Mouse (Mus musculus) right cerebral cortex, postnatal 25 days (tissue): ENCODE data around the gene Traf7.
A peak's percentile ranks its signal among the peaks of the same experiment; 100 is the strongest.

Experiments used
- DNase-seq: peaks from one replicate; pipeline ENCODE4 v3.0.0; 2022

Gene Traf7

DNA sequence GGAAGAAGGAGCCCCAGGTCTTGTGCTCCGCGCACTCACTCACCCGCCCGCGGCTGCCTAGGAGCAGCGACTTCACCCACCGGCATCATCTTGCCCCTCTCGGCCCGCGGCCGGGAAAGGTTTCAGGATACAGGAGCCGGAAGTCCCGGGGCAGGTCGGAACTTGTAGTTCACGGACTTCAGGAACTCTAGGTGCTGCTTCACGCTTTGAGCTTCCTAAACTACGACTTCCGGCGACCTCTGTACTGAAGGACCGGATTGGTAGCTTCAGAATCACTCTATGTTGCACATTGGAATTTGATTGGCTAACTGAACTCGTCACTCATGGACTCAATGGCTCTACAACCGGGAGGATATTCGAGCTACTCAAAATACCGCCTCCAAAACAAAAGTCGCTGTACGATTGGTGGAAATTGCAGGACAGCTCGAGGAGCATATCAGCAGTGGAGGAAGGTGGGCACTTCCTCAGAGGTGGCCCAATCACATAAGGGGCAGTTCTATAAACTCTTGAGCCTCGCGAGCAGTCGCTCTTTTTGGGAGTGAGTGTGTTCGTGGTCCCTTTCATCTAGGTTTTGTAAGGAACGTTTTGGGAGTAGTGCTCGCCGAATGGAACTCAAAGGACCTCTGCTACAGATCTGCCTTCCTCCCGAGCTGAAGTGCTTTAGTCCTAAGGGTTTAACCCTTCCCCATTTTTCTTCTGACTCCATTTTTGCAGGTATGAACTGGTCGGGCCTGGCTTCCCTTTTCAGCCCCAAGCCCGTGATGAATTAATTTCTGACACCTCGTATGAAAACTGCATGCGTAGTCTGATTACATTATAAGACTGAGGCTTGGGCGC is at the start of gene Traf7:
Gene Traf7, minus strand, starts transcription at position 216 of the 837 bp plus-strand sequence.
- peak; percentile 90 for DNase-seq

DNA sequence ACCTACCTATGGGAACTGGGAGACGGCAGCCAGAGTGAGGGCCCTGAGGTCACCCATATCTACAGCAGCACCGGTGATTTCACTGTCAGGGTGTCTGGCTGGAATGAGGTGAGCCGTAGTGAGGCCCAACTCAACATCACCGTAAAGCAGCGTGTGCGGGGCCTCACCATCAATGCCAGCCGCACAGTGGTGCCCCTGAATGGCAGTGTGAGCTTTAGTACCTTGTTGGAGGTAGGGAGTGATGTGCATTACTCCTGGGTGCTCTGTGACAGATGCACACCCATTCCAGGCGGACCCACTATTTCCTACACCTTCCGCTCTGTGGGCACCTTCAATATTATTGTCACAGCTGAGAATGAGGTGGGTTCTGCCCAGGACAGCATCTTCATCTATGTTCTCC is 46.1 kb upstream of the Traf7 start:
- no peak for DNase-seq

DNA sequence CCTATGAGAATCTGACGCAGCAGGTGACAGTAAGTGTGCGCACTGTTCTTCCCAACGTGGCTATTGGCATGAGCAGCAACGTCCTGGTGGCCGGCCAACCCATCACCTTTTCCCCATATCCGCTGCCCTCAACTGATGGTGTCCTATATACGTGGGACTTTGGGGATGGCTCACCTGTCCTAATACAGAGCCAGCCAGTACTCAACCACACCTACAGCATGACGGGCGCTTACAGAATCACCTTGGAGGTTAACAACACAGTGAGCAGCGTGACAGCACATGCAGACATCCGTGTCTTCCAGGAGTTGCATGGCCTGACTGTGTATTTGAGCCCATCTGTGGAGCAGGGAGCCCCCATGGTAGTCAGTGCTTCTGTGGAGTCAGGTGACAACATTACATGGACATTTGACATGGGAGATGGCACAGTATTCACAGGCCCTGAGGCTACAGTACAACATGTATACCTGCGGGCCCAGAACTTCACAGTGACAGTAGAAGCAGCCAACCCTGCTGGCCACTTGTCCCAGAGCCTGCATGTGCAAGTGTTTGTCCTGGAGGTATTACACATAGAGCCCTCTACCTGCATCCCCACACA is 45.0 kb upstream of the Traf7 start:
- no peak for DNase-seq

DNA sequence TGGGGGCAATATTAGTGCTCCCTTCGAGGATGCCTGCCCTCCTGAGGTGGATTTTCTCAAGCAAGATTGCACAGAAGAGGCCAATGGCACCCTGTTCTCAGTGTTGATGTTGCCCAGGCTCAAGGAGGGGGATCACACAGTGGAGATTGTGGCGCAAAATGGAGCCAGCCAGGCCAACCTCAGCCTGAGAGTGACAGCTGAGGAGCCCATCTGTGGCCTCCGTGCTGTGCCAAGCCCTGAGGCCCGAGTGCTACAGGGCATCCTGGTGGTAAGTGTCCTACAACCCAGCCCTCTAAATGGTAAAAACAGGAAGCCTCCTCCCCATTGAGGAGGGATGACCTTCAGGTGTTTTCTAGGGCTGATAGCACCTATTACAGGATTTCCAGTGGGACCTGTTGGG is 42.1 kb upstream of the Traf7 start:
- DNase-seq, result no peak

- DNase-seq, result no peak
These were observed 39.5 kb upstream of the Traf7 start for GRCm38 (mm10) chr17:24567034-24567779.

GRCm38 (mm10) chr17:24565792-24566191 is 38.1 kb upstream of the Traf7 start:
- no peak for DNase-seq

GRCm38 (mm10) chr17:24565092-24565491 is 37.4 kb upstream of the Traf7 start:
- DNase-seq, result no peak

DNA sequence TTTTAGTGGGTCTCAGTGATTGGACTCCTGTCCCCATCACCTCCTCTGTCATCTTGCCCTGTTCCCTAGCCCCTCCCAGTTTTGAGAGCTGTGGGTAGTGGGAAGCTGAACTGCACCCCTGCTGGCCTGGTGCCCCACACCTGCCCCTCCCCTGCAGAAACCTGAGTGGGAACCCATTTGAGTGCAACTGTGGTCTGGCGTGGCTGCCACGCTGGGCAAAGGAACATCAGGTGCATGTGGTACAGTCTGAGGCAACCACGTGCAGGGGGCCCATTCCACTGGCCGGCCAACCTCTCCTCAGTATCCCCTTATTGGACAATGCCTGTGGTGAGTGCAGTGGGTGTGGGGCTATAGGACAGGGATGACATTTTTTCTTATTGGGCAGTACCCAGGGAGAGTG is 36.7 kb upstream of the Traf7 start:
- DNase-seq, result no peak

- DNase-seq, result no peak
These were observed 35.9 kb upstream of the Traf7 start for GRCm38 (mm10) chr17:24563638-24564037.

GRCm38 (mm10) chr17:24561592-24561991 is 33.9 kb upstream of the Traf7 start:
- DNase-seq, result no peak

DNA sequence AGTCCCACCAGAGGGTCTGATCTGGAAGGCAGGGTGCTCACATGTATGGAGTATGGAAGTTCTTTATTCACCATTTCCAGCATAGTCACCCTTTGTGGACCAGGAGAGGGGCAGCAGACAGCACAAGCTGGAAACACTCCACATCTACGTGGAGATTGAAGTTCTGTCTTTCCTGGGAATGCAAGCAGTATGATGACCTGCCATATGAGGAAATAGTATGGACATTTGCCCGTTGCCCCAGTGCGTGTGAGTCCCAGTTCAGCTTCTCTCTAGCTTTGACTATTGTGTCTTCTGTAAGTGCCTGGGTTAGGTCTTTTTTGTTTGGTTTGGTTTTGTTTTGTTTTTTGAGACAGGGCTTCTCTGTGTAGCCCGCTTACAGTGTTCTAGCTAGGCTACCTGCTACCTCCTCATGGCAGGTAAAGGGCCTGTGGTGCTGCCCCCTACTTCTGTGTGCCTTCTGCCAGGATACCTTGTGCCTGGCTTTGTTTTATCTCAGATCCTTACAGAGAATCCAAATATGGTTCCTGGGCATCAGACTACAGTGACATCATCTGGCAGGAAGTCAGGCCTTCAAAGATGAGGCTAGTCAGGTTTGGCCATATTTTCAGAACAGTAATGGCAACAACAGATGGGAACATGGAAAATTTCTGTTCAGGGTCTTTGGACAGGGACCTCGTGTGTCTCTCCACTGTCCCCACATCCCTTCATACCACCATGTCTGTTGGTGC is 32.7 kb upstream of the Traf7 start:
- no peak for DNase-seq

GRCm38 (mm10) chr17:24559146-24559545 is 31.4 kb upstream of the Traf7 start:
- DNase-seq, result no peak

DNA sequence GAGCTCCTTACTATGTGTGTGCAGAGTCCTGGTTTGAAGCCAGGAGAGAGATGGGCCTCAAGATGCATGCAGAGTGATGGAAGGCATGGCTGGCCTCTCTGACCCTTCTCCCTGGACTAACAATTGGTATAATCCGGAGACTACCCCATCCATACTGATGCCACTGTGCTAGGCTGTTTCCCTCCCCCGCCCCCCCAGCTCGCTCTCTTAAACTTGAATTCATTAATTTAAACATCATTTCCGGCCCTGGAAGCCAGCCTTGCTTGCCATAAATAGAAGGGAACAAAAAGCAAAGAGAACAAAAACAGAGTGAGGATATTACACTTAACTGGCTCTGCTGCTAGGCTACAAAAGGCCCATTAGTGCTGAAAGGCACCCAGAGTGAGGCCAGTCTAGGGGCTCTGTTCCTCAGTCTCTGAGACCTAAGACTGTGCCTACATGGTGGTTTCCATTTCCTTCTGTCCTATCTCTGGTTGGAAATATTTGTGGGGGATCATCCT is 30.9 kb upstream of the Traf7 start:
- no peak for DNase-seq

DNA sequence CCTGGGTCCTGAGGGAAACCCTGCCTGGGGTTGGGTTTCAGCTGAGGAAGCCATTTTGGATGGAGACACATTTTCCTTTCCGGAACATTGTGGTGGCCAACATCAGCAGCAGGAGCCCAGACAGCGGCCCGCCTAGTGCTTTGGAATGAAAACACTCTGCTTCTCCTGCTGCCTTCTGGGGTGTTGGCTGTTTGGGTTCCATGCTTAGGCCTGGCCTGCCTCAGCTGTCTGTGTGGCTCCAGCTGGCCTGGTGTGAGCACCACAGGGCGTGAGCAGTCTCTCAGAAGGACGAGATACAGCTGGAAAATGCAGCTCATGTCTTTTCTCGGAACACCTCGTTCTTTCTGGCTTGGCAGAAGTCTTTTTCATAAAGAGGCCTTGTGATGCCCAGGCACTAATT is 29.4 kb upstream of the Traf7 start:
- no peak for DNase-seq

DNA sequence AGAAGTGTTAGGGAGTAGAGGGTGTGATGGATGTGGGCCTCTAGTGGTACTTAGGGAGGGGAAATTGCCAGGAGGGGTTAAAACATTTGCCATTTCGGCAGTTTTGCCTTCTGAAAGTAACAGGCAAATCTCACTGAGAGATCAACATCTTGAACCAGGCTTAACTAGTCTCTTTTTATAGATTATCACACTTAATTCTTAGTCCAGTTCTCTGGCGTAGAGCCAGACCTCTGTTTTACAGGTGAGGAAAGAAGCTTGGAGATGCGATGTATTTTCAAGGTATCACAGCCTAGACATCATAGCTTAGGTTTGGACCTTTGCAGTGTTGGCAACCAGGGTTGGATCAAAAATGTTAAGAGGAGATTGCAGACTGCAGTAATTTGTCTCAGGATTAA is 23.3 kb upstream of the Traf7 start:
- DNase-seq, result peak; percentile 2

DNA sequence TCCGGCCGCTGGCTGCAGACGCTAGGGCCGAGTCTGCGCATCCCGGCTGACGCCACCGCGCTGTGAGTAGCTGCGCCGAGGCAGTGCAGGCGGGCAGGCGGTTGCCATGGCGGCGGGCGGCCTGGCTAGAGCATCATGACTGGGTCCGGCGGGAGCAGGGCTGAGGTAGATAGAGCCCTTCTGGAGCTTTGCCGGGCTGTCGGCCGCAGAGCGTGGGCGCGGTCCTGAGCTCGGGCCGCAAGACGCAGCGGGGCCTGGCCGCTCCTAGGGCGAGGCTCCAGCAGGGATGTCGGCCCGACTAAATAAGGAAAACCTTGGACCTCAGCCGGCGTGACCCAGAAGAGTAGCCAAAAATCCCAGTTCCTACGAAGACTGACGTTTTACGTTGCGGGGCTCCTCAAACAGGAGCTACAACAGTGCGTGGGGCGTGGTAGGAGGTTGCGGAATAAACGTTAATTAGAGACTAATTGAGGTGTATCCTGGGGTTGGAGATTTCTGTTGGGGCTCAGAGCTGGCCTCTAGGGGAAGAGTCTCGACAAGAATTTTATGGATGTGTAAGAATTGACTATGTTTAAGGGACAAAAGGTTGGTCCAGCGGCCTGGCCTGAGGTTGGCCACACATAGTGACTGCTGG is 22.8 kb upstream of the Traf7 start:
- DNase-seq, result no peak

GRCm38 (mm10) chr17:24549618-24550415 is 22.1 kb upstream of the Traf7 start, which contains the start of gene Pkd1:
TSS of gene Pkd1 (plus strand) at chr17:24549834.
- peak; percentile 99 for DNase-seq

DNA sequence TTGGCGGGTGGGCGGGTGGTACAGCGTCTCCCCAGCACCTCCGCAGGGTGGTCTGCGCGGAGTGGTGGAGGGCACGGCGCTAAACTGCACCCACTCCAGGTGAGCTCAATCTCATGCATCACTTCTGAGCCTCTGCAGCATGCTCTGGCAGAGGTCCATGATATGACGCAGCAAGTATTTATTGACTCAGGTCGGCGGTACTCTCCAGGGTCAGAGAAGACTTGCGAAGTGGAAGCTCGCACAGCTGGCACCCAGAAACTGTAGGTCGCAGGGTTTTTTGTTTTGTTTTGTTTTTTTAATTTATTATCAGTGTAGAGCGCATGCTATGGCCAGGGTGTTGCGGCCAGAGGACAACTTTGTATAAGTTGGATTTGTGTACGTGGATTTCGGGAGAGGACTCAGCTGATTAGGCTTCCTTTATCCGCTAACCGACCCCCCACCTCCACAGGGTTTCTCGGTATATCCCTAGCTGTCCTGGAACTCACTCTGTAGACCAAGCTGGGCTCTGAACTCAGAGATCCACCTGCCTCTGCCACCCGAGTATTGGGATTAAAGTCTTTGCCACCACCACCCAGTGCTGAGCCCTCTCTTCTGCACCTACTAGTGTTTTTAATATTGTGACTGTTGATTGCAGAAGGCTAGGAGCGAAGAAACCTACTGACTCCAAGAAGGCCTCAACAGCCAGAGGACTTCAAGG is 21.3 kb upstream of the Traf7 start:
- no peak for DNase-seq

DNA sequence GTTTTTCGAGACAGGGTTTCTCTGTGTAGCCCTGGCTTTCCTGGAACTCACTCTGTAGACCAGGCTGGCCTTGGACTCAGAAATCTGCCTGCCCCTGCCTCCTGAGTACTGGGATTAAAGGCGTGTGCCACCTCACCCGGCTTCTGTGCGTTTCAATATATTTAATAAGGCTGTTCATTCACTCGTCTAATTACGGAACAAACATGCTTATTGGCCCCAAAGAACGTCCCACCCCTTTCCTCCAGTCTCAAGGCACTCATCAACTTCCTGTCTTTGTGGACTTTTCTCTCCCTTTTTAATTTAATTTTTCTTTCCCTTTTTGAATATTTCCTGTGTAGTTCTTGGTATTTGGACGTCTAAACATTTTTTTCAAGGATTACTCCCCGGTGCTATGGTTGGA is 20.7 kb upstream of the Traf7 start:
- no peak for DNase-seq

GRCm38 (mm10) chr17:24546234-24546633 is 18.5 kb upstream of the Traf7 start:
- no peak for DNase-seq

GRCm38 (mm10) chr17:24545247-24545646 is 17.5 kb upstream of the Traf7 start:
- no peak for DNase-seq
